Mouse (Mus musculus) liver, embryonic 14 days (tissue): ENCODE measurements around the gene Mcpt4. TPM values are rescaled to one million over a fixed set of nuclear protein-coding genes. Genes with fewer than 3 reads are reported as not detected.

Experiments
- polyA plus RNA-seq: library from polyadenylated mRNA; depleted of rRNA; stranded (reverse); fragments of >200 nt; gene quantifications from 2 replicates; pipeline ENCODE4 v1.2.3, GENCODE M21; 2012; rRNA removed

Mcpt4 gene
- not detected in 2 replicates for polyA plus RNA-seq

GRCm38 (mm10) chr14:56062213-56062612 is at the start of gene Mcpt4:
Gene Mcpt4, minus strand, starts transcription at chr14:56062313.

GRCm38 (mm10) chr14:56102386-56102785 is 40.3 kb upstream of the Mcpt4 start, which contains the start of gene Ctsg:
Gene Ctsg, minus strand, starts transcription at chr14:56102574.

DNA sequence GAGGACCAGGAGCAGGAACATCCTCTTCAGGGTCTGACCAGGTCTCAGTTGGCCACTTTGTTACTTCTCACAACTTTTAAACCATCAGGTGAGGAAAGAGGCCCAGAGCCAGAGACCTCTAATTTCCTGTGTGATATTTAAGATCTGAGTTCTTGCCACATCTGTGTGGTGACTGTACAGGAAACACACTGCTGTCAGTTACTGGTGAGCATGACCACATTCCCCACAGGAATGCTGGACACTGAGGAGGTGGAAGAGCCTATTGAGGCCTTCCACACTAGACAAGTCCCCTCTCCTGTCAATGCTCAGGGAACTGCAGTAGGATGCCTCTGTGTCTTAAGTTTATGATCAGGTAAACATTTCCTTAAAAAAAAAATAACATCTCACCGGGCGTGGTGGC is 23.1 kb upstream of the Mcpt4 start, which contains the start of gene Mcpt8:
Mcpt8 (minus strand) TSS at position 107 of the 400 bp plus-strand sequence.

GRCm38 (mm10) chr14:56041792-56042191 is 20.3 kb downstream of the Mcpt4 start, which contains the start of gene Mcpt2:
Gene Mcpt2, plus strand, starts transcription at chr14:56042041.

GRCm38 (mm10) chr14:56030395-56030794 is 31.7 kb downstream of the Mcpt4 start, which contains the start of gene Mcpt9:
Gene Mcpt9, minus strand, starts transcription at chr14:56030495.

GRCm38 (mm10) chr14:56017671-56018070 is 44.4 kb downstream of the Mcpt4 start, which contains the start of gene Mcpt1:
Gene Mcpt1, plus strand, starts transcription at chr14:56017971.

Other genes with a start within 250 kb of the Mcpt4 start
- 0.71 and 1.5 TPM in 2 replicates for gene Nfatc4, start 239.2 kb downstream of the Mcpt4 start, polyA plus RNA-seq
- 1.6 and 1.7 TPM in 2 replicates for gene Nynrin, start 208.3 kb downstream of the Mcpt4 start, polyA plus RNA-seq
- 0.10 and 0.16 TPM in 2 replicates for gene Cbln3, start 177.9 kb downstream of the Mcpt4 start, polyA plus RNA-seq
- 7.3 and 8.4 TPM in 2 replicates for gene Khnyn, start 177.4 kb downstream of the Mcpt4 start, polyA plus RNA-seq
- 5.3 and 6.1 TPM in 2 replicates for gene Sdr39u1, start 162.0 kb downstream of the Mcpt4 start, polyA plus RNA-seq
- 0.07 and 0.12 TPM in 2 replicates for gene Cma1, start 117.6 kb downstream of the Mcpt4 start, polyA plus RNA-seq
- not detected in 2 replicates for gene Cma2, start 111.3 kb downstream of the Mcpt4 start, polyA plus RNA-seq
- 0.02 TPM in 1 of 2 replicates, not detected in the other for gene Mcpt1, start 44.3 kb downstream of the Mcpt4 start, polyA plus RNA-seq
- gene Mcpt9, start 31.8 kb downstream of the Mcpt4 start, polyA plus RNA-seq, result not detected in 2 replicates
- gene Mcpt2, start 20.3 kb downstream of the Mcpt4 start, polyA plus RNA-seq, result 0.03 and 0.05 TPM in 2 replicates
- gene Mcpt8, start 23.0 kb upstream of the Mcpt4 start, polyA plus RNA-seq, result 1.3 and 1.4 TPM in 2 replicates
- 28.2 and 49.2 TPM in 2 replicates for gene Ctsg, start 40.3 kb upstream of the Mcpt4 start, polyA plus RNA-seq
- 0.06 TPM in 1 of 2 replicates, not detected in the other for gene Gzme, start 58.3 kb upstream of the Mcpt4 start, polyA plus RNA-seq
- gene Gzmd, start 70.3 kb upstream of the Mcpt4 start, polyA plus RNA-seq, result 0.12 TPM in 1 of 2 replicates, not detected in the other
- 0.03 and 0.05 TPM in 2 replicates for gene Gzmg, start 97.3 kb upstream of the Mcpt4 start, polyA plus RNA-seq
- gene Gzmn, start 112.3 kb upstream of the Mcpt4 start, polyA plus RNA-seq, result not detected in 2 replicates
- 0.03 and 0.17 TPM in 2 replicates for gene Gzmf, start 149.1 kb upstream of the Mcpt4 start, polyA plus RNA-seq
- 0.03 TPM in 1 of 2 replicates, not detected in the other for gene Gzmc, start 172.3 kb upstream of the Mcpt4 start, polyA plus RNA-seq
- 0.05 and 0.06 TPM in 2 replicates for gene Gzmb, start 199.9 kb upstream of the Mcpt4 start, polyA plus RNA-seq